Mouse (Mus musculus): ENCODE measurements around the gene Ugcg.

Ugcg gene

GRCm38 (mm10) chr4:59231266-59232055, 42.4 kb downstream of the Ugcg start:
- DNase-seq: peak; percentile 22

DNA sequence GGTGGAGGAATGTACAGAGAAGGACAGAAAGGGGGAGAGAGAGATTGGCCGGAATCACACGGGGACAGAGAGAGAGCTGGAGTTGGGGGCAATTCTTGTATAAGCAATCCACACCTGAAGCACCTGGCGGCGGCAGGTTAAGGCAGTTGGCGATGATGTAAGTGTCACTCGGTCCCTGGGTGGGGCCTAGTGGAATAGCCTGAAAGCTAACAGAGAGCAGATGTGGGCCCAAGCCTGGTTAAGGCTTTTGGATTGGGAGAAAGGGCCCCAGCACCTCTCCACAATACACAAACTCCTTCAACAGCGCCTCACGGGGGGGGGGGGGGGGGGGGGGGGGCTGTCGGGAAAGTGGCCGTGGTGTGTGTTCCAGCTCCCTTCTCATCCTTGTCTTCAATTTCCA, 45.0 kb downstream of the Ugcg start:
- no peak for DNase-seq

DNA sequence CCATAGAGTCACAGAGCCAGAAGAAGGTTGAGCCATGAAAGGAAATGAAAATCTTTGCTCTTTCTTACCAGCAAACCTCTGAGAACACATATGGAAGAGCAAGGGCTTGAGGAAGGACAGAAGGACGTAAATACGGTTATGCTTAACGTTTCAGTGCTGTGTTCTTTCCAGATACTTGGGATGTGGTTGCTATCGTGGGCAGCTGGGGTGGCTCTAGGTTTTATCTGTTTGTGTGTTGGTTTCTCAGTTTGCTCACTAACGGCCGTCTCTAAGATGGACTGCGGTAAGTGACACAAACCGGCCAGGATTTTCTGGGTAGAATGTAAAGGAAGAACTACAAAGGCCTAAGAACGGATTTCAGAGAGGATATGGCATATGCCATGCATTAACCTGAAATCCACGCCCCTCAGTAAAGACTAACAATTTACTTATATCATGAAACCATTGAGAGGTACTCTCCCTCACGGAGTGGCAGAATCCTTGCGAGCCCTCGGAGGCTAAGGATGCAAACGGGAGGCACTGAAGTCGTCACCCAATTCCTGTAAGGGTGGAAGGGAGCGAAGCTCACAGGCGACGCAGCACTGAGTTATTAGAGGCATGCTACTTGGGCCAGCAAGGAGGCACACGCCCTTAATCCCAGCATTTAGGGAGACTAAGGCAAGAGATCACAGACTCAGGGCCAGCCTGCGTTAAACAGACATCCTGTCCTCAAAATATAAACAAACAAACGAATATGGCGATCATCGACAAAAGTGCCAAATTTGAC, 45.6 kb downstream of the Ugcg start:
- no peak for DNase-seq

DNA sequence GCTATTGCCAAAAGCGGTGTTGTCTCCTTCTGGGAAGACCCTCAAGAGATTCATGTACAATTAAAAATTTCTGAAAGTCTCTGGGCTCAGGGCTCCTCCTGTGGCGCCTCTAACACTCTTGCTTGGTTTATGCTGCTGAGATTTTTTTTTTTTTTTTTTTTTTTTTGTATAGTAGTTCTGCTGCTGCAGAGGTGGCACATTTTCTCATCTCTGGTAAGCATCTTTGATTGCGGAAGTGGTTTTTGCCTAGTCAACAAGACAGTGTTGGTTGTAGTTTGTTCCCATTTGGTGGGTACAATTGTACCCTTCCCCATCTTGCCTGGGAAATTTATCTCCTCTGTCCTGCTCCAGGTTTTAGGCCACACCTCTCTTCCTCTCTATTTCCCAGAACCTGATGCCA, 47.3 kb downstream of the Ugcg start:
- no peak for DNase-seq

- no peak for DNase-seq
Measured at GRCm38 (mm10) chr4:59238641-59239311, 49.7 kb downstream of the Ugcg start.

DNA sequence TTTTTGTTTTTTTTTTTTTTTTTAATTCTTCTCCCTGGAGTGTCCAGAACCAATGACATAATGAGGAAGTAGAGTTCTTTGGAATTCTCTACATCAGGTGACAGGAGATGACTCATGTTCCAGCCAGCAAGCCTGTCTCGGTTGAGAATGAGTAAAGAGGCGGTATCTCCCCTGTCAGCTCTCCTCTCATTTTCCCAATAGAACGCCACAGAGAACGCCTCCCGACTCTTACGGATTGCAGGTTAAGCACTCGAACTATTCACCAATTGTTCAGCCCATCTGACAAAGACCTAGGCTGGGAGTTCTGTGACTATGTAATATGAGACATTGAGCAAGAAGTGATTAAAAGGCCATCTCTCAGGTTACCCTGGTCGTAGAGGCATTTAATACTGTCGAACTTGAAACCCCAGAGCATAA, 50.3 kb downstream of the Ugcg start:
- DNase-seq: peak; percentile 23

DNA sequence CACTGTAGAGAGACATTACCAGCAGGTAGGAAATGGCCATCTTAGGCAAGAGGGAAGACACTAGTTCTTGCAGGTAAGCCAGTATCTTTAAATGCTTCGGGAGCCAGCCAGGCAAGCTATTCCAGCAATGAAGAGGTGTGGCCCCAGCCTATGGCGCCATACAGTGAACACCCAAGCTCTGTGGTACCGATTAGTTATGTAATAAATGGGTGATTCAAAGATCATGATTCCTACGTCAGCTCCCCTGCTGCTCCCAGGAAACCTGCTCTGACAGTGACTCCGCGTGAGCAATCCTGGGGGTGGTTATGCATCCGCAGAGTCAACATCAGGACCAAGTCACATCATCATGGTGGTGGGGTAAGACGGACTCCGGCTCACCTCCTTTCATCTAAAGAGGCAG, 51.1 kb downstream of the Ugcg start:
- DNase-seq: no peak

- DNase-seq: no peak
Measured at GRCm38 (mm10) chr4:59241096-59241495, 52.0 kb downstream of the Ugcg start.

DNA sequence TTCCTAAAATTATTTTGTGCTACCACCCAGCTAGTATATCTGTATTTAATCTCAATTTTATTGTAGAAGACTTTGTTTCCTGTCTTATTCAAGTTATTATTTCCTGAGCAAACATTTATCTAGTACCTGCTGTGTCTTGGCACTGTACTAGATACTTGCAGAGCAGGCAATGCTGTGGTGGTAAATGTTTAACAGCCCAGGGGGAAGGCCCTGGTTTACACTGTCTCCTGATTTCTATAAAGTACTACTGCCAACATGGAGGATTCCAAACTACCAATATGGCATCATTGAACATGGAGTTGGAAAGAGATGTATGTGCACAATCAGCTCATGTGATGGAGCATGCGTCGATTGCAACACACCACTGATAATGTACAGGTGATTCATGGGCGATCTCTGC, 53.2 kb downstream of the Ugcg start:
- DNase-seq: no peak

DNA sequence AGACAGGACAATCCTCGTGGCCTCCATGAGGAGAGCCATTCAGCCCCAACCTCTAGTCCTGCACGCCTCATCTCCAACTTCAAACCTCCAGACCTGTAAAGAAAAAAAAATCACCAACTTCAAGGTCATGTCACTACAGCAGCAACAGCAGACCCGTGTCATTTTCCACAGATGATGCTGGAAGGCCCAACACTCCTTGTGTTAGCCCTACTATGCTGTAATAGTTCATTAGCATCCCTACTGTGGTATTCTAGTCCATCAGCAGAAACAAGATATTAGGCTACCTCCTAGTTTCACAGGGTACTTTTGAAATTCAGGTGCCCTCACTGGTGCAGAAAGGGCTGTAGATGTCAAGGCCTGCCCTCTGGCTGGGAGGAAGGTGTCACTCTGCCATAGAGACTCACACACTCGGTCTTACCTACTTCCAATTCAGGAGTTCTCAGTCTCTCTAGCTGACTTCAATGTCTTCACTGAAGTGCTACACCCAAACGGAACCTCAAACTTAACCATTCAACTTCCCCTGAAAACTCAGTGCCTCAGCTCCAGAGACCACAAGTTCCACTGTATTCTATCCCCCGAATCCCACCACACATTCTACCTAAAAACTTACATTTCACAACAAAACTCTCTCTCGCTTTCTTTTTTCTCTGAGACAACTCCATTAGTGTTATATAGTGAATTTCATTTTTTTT, 54.9 kb downstream of the Ugcg start:
- DNase-seq: no peak

DNA sequence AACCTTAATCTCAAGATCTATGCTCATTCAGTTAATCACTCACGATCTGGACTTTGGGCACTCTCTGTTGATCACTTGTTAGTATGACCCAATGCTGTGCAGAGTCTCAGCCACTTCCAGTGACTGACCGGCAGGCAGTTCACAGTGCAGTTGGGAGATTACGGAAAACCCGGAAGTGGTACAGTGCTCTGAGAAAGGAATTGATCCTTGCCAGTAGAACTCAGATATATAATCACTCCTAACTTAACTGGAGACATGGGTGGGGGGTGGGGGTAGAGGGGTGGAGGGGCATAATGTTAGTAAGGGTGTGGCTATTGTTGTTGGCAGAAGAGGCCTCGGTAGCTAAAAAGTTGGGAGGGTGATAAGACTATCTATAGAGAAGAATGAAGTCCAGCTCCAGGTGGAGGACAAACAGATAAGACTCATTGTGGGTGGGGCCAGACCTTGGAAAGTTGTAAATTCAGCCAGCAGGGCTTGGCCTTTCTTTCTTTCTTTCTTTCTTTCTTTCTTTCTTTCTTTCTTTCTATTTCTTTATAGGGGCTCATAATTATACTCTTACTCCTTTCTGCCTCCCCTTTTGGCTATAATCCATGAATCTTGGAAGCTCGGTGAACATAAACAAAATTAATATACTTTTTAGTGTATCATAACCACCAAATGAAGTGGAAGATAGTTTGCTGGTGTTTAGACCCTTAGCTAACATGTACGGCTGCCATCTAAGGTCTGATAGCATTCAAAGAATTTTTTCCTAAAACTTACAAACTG, 55.9 kb downstream of the Ugcg start:
- no peak for DNase-seq

DNA sequence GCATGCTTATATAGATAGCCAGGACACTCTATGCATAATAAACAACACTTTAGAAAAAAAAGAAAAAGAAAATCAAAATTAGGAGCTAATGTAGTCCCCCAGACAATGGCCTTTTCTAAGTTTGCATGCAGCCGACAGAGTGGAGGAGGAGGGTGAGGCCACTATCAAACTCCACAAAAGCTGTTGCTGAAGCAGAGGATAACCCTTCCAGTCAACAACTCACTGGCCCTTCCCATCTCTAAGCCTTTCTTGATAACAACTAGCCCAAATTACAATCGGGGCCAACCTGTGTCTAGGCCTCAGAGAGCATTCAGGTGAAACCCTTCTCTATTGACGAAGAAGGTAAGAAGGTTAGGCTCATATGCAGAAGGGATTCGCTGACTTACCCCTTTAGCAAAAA, 56.7 kb downstream of the Ugcg start:
- no peak for DNase-seq

GRCm38 (mm10) chr4:59247545-59247944, 58.5 kb downstream of the Ugcg start:
- DNase-seq: no peak

GRCm38 (mm10) chr4:59248035-59248434, 59.0 kb downstream of the Ugcg start:
- DNase-seq: no peak

DNA sequence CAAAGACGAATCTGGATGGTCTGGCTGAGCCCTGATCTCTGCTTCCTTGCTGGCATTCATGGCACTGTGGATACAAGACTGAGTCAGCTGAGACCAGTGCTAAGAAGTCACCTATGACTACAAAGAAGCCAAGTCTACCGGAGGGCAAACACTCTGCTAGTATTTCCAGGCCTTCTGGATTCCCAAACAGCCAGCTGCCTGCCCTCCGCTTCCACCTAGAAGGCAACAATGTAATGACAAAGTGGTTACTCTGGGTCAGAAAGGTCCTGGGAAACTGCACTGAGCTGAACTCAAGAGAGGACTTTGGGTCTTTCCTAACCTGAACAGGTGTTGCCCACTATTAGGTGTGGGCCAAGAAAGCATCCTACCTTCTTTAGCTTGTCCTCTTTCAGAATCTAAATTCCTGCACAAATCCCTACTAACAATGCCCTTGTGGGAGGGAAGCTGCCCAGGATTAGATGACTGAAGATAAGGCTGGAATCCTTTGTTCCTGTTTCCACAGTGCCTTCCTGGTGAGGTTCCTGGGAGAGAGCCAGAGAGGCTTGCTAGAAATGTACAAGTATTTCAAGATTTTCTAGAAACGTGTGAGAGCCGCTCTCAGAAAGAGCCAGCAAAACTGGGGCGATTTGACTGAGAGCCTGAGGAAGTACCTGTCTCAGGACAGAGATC, 63.5 kb downstream of the Ugcg start:
- no peak for DNase-seq

DNA sequence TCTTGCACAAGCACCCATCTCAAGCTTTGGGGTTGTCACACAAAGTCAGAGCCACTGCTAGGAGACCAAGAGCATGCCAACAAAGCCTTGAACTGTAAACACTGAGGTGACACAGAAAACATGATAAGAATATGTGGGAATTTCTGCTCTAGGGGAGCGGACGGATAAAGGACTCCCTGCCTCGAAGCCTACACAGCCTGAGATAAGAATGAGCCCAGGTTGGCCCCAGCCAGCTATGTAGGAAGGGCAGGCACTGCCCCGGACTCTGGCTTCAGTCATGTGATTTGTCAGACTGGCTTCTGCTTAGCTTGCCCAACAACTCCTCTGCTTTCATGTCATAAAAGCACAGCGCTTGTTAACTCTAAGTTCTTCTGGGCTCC, 64.0 kb downstream of the Ugcg start:
- no peak for DNase-seq

DNA sequence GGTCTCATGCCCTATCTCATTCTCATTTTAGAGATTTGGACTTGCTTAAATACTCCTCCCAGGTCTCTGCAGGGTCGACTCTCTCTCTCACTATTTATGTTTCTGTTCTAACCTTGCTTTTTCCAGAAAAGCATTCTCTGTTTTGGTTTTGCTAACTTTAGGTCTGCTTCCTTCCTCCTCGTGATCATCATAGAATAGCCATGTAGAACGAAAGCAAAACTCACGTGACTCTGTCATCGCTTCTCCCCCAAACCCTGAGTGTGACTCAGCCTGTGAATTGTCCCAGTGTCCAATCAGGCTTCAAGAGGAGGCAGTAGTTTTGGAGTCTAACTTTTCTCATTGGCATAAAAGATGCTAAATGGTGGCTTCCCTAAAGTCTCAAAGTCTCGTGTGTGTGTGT, 65.3 kb downstream of the Ugcg start:
- DNase-seq: no peak

GRCm38 (mm10) chr4:59255988-59256387, 66.9 kb downstream of the Ugcg start:
- no peak for DNase-seq

- no peak for DNase-seq
Measured at GRCm38 (mm10) chr4:59257866-59258265, 68.8 kb downstream of the Ugcg start.

DNA sequence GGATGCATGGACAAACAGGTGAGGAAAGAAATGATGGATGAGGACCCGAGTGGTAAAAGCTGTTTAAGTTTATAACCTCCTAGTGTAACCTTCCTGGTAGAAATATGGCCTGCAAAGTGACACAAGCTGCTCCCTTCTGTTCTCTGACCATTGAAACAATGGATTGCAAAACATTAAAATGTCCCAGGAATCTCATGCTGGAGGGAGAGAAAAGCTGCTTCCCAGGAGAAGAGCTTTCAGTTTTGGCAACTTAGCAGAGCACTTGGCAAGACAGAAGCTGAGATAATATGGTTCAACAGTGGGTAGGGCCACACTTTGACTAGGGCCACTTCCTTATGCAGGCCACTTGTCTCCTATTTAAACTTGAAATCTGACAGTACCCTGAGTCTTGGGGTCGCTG, 69.7 kb downstream of the Ugcg start:
- DNase-seq: no peak

DNA sequence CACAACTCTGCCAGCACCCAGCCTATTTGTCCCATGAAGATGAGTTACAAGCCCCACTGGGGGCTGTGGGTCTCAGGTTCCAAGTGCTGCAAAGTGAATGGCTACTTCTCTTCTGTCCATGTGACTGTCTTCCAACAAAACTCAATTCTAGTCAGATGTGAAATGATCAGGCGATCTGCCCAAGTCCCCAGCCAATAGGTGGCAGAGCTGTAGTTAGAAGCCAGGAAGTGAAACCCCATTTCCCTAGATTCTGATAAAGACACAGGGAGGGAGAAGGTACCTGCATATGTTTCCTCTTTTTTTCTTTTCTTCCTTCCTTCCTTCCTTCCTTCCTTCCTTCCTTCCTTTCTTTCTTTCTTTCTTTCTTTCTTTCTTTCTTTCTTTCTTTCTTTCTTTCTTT, 70.7 kb downstream of the Ugcg start:
- DNase-seq: no peak
